Mouse (Mus musculus): ENCODE results near the gene Cyp2j9. TPM values are rescaled to one million over a fixed set of nuclear protein-coding genes. Genes with fewer than 3 reads are reported as not detected.
"Not testable (repeated sequence)": the region's sequence is repeated elsewhere in the genome, so short reads cannot be mapped to it uniquely, and the experiment has no call there.

The Cyp2j9 gene
- 1 to 10 TPM in 1 of 4 experiments, under 1 TPM in 3; 0.27 to 1.0 (median 0.62) TPM for total RNA-seq (2022)

GRCm38 (mm10) chr4:96590911-96591790 is at the start of gene Cyp2j9:
Gene Cyp2j9, minus strand, starts transcription at chr4:96591578.
- peak; percentile 54 to 73 for DNase-seq (ENCODE audit: low spot score in 2 of 2)

DNA sequence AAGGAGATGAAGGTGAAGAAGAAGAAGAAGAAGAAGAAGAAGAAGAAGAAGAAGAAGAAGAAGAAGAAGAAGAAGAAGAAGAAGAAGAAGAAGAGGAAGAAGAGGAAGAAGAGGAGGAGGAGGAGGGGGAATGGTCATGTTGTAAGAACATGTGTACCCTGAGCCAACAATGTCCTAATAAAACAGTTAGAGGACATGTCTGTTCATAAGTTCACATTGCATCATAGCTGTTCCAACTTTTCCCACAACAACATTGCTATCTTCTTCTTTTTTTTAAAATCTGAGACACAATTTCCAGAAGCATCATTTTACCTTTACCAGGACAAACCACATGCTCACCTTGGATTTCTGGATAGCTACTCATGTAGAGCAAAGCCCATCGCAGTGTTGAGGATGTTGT is 44.1 kb upstream of the Cyp2j9 start:
- DNase-seq (ENCODE audit: low spot score in 2 of 2), result no peak

DNA sequence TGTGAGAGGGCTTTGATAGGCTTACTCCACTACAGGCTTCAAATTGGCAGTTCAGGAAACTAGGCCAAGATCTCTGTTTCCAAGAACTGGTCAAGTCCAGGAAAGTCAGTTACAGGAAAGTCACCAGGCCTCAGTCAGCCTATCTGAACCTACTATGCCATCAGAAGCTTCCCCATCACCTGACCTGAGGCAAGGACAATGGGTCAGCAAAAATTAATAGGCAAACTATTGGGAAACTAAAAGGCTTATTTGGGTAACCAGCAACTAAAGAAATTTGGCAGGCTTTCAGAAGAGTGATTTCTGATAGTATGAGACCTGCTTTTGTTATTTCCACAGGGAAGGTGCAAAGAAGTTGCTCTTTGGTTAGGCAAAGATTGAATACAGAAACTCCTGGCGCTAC is 31.1 kb upstream of the Cyp2j9 start:
- DNase-seq (ENCODE audit: low spot score in 2 of 2), result no peak

GRCm38 (mm10) chr4:96591791-96592150 is 393 bp upstream of the Cyp2j9 start:
- DNase-seq (ENCODE audit: low spot score in 2 of 2), result peak in 1 of 2 experiments; percentile 64

- DNase-seq (ENCODE audit: low spot score in 2 of 2), result no peak
Observed at GRCm38 (mm10) chr4:96581425-96582088, 9.8 kb downstream of the Cyp2j9 start.

- DNase-seq (ENCODE audit: low spot score in 2 of 2), result not testable (repeated sequence)
Observed at GRCm38 (mm10) chr4:96580351-96580750, 11.0 kb downstream of the Cyp2j9 start.

DNA sequence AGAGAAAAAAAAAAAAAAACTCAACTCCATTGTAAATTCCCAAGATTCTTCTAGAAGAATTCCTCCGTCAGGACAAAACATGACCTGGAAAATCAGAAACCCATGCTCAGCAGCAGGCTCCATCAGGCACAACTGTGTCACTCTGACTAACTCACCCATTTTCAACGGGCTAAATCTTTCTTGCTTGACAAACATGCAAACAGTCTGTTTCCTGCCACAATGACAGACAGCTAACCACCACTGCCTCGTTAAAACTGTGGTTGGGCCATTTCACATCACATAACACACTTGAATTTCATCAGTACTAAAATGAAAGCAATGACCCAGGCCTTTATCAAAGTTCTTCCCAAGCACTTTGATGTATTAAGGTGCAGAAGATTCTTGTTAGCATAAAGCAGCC is 21.9 kb downstream of the Cyp2j9 start:
- DNase-seq (ENCODE audit: low spot score in 2 of 2), result no peak

DNA sequence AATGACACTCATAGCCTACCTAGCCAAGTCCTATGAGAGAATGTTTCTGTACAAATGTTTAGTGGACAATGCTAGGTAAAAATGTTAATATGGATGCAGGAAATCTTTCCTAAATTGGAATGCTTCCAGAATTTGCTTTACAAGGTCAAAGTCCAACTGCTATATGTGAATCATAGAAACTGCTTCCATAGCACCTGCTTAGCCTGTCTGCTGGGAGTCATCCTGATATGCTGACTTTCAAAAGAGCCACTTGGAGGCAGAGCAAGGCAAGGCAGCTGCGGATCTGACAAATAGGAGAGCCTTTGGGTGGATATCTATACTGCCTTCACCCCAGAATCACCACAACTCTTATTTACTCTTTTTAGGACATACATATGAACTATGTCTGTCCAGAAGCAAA is 23.4 kb downstream of the Cyp2j9 start:
- no peak for DNase-seq (ENCODE audit: low spot score in 2 of 2)

GRCm38 (mm10) chr4:96565808-96566207 is 25.6 kb downstream of the Cyp2j9 start:
- DNase-seq (ENCODE audit: low spot score in 2 of 2), result no peak

GRCm38 (mm10) chr4:96560464-96560863 is 30.9 kb downstream of the Cyp2j9 start:
- no peak for DNase-seq (ENCODE audit: low spot score in 2 of 2)

DNA sequence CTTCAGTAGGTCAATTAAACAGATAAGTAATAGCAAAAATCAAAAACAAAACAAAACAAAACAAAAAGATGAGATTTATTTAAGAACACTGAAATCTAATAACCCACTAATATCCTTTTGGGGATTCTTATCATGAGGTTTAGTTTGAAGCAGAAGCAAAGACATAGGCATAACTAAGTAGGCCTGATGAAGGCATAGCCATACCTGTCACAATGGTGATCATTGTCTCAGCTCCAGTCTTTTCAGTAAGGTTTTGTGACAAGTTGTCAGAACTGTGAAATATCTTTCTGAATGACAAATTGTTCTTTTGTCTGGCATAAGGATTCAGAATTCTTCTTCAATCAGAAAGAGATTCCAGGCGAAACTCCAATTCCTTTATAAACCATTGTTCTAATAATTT is 31.6 kb downstream of the Cyp2j9 start:
- DNase-seq (ENCODE audit: low spot score in 2 of 2), result no peak

DNA sequence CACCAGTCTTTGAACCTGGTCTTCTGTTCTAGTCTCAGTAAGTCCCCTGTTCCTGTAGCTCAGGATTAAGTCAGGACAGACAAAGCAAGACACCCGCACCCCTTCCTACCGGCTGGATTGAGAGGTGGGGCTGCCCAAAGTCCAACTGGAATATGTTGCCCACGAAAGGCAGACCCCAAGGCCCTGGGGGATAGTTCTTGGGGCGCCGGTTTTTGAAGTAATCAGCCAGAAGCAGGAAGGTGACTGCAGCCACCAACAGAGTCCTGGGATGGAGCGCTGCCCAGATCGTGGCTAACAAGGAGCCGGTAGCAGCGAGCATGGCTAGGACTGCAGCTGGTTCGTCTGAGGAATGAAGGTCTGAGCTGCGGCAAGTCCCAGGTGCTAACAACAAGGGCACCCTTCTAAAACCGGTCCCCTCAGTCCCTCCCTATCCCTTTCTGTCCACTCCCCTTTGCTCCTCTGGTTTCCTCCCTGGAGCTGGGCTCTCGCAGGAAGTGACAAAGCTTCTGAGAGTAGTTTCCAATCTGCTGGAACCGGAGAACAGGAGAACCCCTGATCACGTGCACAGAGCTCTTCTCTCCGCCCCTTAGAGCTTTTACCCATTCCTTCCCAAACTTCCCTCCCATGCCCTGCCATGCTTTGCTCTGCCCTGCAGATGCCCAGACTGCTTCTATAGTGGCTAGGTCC is 38.1 kb downstream of the Cyp2j9 start, which contains the start of gene Cyp2j6:
Cyp2j6 (minus strand) TSS at position 529 of the 687 bp plus-strand sequence.
- peak; percentile 2 to 4 for DNase-seq (ENCODE audit: low spot score in 2 of 2)

- no peak for DNase-seq (ENCODE audit: low spot score in 2 of 2)
Observed at GRCm38 (mm10) chr4:96551619-96552018, 39.8 kb downstream of the Cyp2j9 start.

DNA sequence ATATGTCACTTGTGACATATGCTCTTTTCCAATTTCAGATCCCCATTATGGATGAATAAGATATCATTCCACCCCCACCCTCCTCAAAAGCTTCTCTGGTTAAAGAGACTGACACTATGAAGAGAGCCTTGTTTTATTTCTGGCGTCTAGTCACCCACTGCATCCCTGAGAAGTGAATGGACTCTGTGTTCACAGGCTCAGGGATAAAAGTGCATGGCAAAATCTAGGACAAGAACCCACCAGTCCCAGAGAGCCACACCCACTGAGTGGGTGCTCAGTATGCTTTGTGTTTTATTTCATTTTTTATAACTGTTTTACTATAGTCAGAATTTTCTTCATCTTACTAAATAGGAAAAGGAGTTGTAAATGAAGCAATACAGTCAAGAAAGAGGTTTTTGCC is 45.4 kb downstream of the Cyp2j9 start:
- DNase-seq (ENCODE audit: low spot score in 2 of 2), result no peak

DNA sequence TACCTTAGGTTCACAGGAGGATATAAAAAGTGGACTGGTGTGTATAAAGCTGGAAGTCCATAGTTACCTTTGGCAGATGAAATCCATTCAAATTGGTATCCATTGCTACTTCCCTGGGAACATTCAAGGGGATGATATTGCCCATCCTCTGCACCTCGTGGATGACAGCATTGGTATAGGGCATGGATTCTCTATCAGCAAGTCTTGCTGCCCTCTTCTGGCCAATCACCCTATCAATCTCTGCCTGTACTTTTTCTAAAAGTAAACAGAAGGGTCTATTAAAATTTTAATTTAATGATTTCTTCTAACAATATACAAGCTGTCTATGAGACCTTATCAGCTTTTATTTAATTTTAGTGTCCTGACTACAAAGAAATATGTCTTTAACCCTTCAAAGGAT is 65.6 kb downstream of the Cyp2j9 start:
- no peak for DNase-seq (ENCODE audit: low spot score in 2 of 2)

DNA sequence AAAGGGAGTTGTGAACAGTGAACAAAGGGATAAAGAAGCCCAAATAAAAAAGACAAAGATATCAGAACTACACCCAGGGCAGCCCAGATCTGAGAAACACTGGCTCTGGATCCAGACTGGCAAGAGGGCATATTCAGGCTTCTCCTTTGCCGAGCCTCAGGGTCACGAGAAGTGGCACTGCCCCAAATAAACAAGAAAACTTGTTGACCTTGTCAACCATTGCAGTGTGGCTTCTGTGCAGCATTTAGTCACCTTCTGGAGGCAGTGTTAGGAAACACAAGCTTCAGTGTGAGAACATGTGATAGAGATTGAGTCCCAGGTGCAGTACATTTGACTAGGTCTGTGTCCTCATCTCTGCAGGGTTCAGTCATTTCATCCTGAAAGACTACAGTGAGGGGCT is 69.1 kb downstream of the Cyp2j9 start:
- DNase-seq (ENCODE audit: low spot score in 2 of 2), result no peak

Other genes with a start within 250 kb of the Cyp2j9 start
- not detected for gene Cyp2j11, start 242.9 kb downstream of the Cyp2j9 start, total RNA-seq (2022)
- not detected for gene Cyp2j8, start 84.2 kb downstream of the Cyp2j9 start, total RNA-seq (2022)
- gene Cyp2j6, start 37.9 kb downstream of the Cyp2j9 start, total RNA-seq (2022), result 1 to 10 TPM in 2 of 4 experiments, under 1 TPM in 2; 0.77 to 1.4 (median 1.0) TPM
- gene Cyp2j5, start 72.6 kb upstream of the Cyp2j9 start, total RNA-seq (2022), result not detected
- gene Gm12695, start 193.6 kb upstream of the Cyp2j9 start, total RNA-seq (2022), result not detected

All from gastrocnemius, adult 8-10 months (tissue).